Mouse (Mus musculus): ENCODE results near the gene Btbd35f11.
"Not testable (repeated sequence)": the region's sequence is repeated elsewhere in the genome, so short reads cannot be mapped to it uniquely, and the experiment has no call there.

The Btbd35f11 gene

DNA sequence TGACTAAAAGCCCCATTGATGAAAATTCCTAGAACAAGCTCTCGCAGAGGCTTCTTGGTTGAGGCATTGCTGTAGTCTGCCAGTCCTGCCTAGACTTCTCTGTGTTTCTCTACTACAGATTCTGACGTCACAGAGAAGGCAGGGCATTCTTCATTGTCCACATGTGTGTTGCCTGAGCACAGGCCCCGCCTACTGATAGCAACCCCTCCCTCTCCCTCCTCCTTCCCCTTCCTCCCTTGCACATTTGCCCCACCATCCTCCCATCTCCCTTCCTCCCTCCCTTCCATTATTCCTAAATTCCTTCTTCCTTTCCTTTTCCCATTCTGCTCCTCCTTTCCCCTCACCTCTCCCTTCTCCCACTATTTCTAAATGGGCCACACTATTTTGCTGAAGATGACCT lies at the start of gene Btbd35f11:
Gene Btbd35f11, minus strand, starts transcription at position 101 of the 400 bp plus-strand sequence.
- DNase-seq, result not testable (repeated sequence)

DNA sequence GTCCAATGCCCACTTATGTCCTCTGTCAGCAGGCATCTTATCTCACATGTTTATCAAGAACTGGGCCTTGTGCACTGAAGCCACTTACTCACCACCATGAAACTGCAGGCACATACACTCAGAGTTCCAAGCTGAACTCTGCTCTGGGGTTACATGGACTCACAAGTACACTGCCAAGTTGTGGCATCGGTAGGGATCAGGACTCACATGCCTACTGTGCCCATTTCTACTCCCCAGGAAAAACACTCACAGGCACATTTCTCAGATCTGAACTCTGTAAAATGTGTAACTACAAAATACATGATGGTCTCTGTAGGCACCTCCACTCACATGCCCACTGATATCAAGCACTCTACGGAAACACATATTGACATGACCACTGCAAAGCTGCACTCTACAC lies 33.5 kb downstream of the Btbd35f11 start:
- DNase-seq, result peak; percentile 2
